Mouse (Mus musculus) layer of hippocampus, postnatal 36 days (tissue): ENCODE data around the gene Methig1. TPM values are rescaled to one million over a fixed set of nuclear protein-coding genes. Genes with fewer than 3 reads are reported as not detected.
"Not testable (repeated sequence)": the region's sequence is repeated elsewhere in the genome, so short reads cannot be mapped to it uniquely, and the experiment has no call there.

Experiments used
- DNase-seq, 2 experiments: peaks; one replicate each; pipeline ENCODE4 v3.0.0; 2022
- total RNA-seq, 2 experiments: library from RNA; stranded (reverse); gene quantifications; 2 replicates each; pipeline ENCODE4 v1.2.3; 2021

The Methig1 gene
- total RNA-seq: not detected

DNA sequence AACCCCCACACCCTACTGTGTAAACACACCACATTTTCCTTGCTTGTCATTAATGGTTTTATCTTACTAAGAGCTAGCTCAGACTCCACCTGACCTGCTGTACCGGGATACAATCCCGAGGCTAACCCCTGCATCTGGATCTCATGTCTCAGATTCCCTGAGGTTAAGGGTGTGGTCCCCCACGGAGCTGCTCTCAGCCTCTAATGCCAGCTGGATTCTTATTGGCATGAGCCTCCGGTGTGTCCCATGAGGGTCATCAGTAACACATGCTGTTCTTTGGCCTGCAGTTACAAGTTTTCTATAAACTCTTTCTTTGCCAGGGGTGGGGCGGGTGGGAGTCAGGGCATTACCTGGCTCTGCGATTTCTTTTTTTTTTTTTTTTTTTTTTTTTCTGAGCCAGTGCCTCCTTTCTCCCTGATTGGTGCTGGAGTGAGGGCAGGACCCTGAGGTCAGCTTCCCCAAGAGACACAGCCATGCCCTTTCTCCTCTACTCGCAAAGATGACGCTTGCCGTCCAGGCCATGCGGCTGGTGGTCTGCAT, at the start of gene Methig1, which contains the start of gene Mettl7a2:
Methig1 (plus strand) TSS at position 439 of the 540 bp plus-strand sequence.
Mettl7a2 (plus strand) TSS at position 490 of the 540 bp plus-strand sequence.
- no peak for DNase-seq

GRCm38 (mm10) chr15:100303428-100304018, 49.4 kb upstream of the Methig1 start:
- no peak for DNase-seq

- peak; percentile 78 to 82 for DNase-seq
Observed at GRCm38 (mm10) chr15:100304019-100304991, 48.6 kb upstream of the Methig1 start, which contains the start of gene Mettl7a1. Mettl7a1 (plus strand) TSS chr15:100304140.

DNA sequence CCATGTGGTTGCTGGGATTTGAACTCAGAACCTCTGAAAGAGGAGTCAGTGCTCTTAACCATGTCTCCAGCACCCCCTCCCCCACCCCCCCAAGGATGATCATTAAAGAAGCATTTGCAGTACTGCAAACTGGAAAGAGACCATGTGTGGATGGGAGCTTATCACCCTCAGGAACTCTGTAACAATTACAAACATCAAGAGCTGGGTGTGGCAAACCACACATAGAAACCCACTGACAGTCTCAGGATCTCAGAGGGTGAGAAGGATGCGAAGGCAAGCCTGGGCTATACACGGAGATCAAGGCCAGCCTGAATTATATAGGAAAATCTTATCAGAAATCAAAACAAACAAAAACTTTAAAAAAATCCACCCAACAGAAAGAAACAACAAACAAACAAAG, 46.7 kb upstream of the Methig1 start:
- DNase-seq: no peak

- DNase-seq: not testable (repeated sequence)
Observed at GRCm38 (mm10) chr15:100307438-100308096, 45.4 kb upstream of the Methig1 start.

- no peak for DNase-seq
Observed at GRCm38 (mm10) chr15:100312346-100312745, 40.6 kb upstream of the Methig1 start.

- DNase-seq: no peak
Observed at GRCm38 (mm10) chr15:100314448-100315145, 38.4 kb upstream of the Methig1 start.

DNA sequence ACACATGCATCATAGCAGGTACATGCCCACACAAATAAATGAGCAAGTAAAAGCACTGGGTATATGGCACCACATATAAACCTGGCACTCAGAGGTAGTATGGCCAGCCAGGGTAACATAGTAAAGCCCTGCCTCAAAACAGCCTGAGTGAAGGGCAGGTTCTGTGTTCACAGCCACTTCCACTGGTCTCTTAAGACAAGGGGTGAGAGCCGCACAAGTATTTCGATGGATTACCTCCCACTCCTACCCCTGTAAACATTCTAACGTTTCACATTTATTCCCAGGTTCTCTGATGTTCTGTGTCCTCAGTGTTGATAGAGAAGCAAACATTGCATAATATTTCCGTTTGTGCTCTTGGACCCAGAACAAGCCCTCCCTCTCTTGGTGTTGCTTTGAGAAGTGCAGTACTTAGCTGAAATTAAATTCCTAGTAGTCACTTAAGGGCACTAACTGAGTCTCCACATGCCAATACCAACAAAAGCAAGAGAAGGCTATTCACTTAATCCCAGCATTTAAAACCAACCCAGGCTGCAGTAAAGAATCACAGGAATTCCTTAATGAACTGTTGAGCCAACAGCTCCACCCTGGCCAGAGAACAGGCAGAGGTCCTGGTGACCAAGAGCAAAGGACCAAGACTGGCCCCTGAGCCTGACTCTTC, 34.8 kb upstream of the Methig1 start:
- DNase-seq: not testable (repeated sequence)

- DNase-seq: no peak
Observed at GRCm38 (mm10) chr15:100319884-100320283, 33.1 kb upstream of the Methig1 start.

- DNase-seq: no peak
Observed at GRCm38 (mm10) chr15:100320295-100320905, 32.5 kb upstream of the Methig1 start.

- DNase-seq: no peak
Observed at GRCm38 (mm10) chr15:100321134-100321533, 31.8 kb upstream of the Methig1 start.

GRCm38 (mm10) chr15:100324021-100324591, 28.8 kb upstream of the Methig1 start:
- DNase-seq: no peak

DNA sequence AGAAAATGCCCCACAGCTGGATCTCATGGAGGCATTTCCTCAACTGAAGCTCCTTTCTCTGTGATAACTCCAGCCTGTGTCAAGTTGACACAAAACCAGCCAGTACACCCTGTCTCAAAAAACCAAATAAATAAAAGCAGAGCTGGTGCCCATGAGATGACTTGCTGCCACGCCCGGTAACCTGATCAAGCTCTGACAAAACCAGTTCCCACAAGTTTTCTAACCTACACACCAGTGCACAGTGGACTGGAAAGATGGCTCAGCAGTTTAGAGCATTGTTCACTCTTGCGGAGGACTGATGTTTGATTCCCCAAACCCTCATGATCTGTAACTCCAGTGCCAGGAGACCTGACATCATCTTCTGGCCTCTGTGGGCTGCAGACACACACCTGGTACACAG, 27.7 kb upstream of the Methig1 start:
- DNase-seq: no peak

DNA sequence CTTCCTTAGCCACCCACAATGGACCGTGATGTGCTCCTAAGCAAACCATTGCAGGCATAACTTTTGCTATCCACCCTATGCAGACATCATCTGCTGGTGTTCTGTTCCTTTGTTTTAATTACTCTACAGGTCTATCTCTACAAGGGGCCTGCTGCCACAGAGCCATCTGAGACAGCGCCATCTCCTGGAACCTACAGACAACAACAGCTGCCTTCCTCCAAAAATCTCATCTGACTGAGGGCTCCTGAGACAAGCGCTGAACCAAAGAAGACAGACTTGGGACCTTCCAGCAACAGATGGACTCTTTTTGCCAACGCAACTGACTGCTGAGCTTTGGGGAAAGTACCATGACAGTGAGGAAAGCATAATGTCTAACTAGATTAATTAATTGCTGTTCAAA, 24.9 kb upstream of the Methig1 start:
- not testable (repeated sequence) for DNase-seq

DNA sequence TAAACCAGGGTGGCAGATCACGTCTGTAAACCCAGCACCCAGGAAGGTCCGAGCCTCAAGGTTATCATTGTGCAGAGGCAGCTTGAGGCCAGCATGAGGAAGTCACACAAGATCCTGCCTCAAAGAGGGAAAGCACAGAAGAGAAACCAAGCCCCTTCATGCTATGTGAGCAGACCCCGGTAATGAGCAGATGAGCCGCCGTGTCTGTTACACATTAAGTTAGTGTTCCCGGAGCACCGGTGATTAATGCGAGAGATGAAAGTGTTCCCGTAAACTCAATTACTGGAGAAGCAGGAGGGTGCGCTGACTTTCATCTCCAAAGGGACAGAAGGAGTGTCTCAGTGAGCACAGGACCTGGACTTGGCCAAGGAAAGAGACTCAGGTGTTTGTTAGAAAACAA, 23.6 kb upstream of the Methig1 start:
- DNase-seq: not testable (repeated sequence)

DNA sequence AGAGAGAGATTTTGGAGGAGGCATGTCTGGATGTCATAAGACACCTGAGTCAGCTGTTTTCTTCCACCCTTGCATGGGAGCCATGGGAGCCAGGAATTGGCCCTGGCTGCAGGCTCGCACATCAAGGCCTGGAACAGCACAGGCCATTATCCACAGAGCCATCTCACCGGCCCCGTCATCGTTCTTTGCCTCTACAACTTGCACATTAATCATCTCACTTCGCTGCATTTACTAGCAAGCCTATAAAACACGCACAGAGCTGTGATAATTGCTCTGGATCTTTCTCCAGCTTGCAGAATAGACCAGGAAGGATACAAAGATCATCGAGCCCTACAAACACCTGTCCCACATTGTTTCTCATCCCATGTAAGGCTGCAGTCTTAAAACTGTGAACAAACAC, 22.2 kb upstream of the Methig1 start:
- no peak for DNase-seq

GRCm38 (mm10) chr15:100332077-100332961, 20.6 kb upstream of the Methig1 start:
- DNase-seq: not testable (repeated sequence)

GRCm38 (mm10) chr15:100334629-100335028, 18.3 kb upstream of the Methig1 start, which contains the start of gene Mettl7a3:
Mettl7a3 (plus strand) TSS chr15:100334929.
- DNase-seq: no peak

- not testable (repeated sequence) for DNase-seq
Observed at GRCm38 (mm10) chr15:100337328-100337727, 15.6 kb upstream of the Methig1 start.
